Mouse (Mus musculus) small intestine, adult 2 months (tissue): ENCODE measurements around the gene Pip5kl1.

Experiments
- CTCF ChIP-seq: fragments of 200-500 bp; IDR thresholded peaks from 2 replicates; pipeline ENCODE4 v1.5.1; 2012; ENCODE audit warnings: low read depth, mild to moderate bottlenecking, control low read depth, inconsistent platforms, low read length, moderate library complexity, mixed read lengths; ENCODE audit not compliant: insufficient replicate concordance, insufficient read length; ENCODE audit errors: extremely low read depth
- POLR2A ChIP-seq: fragments of 200-500 bp; IDR thresholded peaks from 2 replicates; pipeline ENCODE4 v1.6.1; 2012; ENCODE audit warnings: low read depth, mild to moderate bottlenecking, control low read depth, inconsistent platforms, low read length, moderate library complexity

GRCm38 (mm10) chr2:32556019-32556418 lies 18.6 kb upstream of the Pip5kl1 start:
- TF ChIP-seq CTCF: no peak
- TF ChIP-seq POLR2A: no peak
